Mouse (Mus musculus): ENCODE results near the gene Ano6. TPM values are rescaled to one million over a fixed set of nuclear protein-coding genes. Genes with fewer than 3 reads are reported as not detected.

The Ano6 gene
- total RNA-seq, 2 experiments from 2014 or later: 20.6 to 27.4 TPM

Small RNA genes within 50 kb of the gene (microRNA-seq; reads per million reads assigned to microRNA genes)
- 0 reads per million in 2 experiments for gene Gm25070

Other genes starting within 250 kb of the Ano6 start
- gene Dbx2, start 134.9 kb upstream of the Ano6 start, total RNA-seq (2021): 10 to 100 TPM; 26.0 to 29.4 TPM

Data from layer of hippocampus, adult 18-20 months (tissue).